Mouse (Mus musculus): ENCODE measurements around the gene Rorb.

Rorb gene

DNA sequence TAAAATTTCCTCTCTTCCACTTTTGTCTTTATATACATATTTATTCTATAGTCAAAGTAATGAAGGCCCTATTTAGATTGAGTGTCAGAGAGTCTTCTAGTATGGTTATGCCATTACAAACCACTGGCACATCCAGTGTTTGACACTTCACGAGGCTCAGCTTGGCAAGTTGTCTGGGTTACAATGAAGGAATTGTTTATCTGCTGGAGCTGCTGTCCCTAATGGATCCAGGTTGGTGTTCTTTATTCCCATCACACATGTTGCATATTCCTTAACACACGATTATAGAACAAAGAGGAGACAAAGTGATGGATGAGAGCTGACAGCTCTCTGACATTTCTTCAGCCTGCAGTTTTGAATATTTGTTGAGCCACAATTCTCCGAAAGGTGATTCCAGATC, 77.0 kb downstream of the Rorb start:
- no peak for DNase-seq (ENCODE audit: extremely low read depth, low read depth)

- no peak for DNase-seq (ENCODE audit: extremely low read depth, low read depth)
These were observed 105.9 kb downstream of the Rorb start for GRCm38 (mm10) chr19:19005144-19005543.

GRCm38 (mm10) chr19:19004023-19004656, 106.9 kb downstream of the Rorb start:
- no peak for DNase-seq (ENCODE audit: extremely low read depth, low read depth)

DNA sequence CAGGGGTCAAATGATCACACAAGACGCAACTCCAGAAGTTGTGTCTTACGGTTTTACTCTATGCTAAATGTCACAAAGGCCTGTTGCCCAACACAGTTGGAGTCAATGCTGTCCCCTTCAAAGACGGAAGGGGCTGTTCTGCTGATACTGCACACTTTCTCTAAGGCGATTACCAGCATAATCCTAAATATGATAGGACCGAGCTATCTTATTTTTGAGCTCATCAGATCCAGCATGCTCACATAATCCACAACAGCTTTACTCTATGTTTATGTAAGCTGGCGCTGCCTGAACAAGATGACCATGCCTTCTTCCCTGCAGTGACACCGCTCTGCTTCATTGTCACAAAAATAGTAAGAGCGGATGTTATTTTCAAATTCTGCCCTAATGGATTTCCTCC, 112.0 kb downstream of the Rorb start:
- DNase-seq (ENCODE audit: extremely low read depth, low read depth) = no peak

DNA sequence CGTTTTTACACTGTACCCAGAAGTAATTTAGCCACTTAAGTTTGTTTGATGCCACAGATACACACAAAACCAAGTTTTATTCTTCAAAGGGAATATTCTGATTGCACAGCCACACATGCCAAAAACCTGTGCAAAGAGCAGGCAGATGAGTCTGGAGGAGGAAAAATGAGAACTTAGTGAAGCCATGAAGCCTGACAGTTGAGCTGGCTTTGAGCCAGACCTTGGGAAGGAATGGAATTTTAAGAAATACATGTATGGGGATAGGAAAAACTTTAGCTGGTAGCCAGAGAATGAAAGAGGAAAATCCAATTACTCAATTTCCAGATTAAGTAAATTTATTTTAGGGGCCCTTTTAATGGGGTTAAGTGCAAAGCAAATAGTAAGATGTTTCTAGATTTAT, 113.3 kb downstream of the Rorb start:
- DNase-seq (ENCODE audit: extremely low read depth, low read depth) = no peak

GRCm38 (mm10) chr19:18979996-18980395, 131.0 kb downstream of the Rorb start:
- DNase-seq (ENCODE audit: extremely low read depth, low read depth) = no peak

DNA sequence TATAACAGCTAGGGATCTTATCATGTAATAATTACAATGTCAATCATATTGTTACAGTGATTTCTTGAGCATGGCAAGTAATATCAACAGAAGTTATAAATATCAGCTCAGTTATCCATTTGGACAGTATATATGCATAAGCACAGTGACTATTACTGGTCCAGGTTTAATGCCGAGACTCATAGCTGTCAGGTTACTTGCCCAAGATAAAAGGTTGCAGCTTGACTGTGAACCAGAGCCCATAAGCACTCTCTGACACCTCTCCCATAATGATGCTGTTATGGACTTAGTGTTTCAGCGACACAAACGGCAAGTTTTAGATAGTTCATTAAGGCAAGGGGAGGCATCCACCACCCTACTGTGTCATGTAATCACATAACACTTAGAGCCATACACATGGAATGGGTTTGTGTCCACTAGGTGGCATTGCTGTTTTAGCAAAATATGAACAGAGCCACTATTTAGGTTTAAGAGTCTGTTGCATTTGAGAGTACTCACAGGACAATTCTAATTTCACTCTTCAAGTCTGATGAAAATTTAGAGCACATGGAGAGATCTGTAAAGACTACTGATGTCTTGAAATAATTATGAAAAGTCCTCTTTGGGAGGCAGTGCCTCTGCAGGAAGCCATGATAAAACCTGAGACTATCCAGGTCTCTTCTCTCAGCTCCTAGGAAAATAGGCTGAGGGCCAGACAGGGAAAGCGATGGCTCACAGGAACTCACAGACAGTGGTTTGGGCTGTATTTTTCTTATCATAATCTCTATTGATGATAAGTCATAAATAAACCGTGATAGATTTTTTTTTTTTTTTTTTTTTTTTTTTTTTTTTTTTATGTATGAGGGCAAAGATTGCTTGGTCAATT, 136.0 kb downstream of the Rorb start:
- DNase-seq (ENCODE audit: extremely low read depth, low read depth) = peak; percentile 8

- DNase-seq (ENCODE audit: extremely low read depth, low read depth) = no peak
These were observed 141.6 kb downstream of the Rorb start for GRCm38 (mm10) chr19:18969386-18969785.

DNA sequence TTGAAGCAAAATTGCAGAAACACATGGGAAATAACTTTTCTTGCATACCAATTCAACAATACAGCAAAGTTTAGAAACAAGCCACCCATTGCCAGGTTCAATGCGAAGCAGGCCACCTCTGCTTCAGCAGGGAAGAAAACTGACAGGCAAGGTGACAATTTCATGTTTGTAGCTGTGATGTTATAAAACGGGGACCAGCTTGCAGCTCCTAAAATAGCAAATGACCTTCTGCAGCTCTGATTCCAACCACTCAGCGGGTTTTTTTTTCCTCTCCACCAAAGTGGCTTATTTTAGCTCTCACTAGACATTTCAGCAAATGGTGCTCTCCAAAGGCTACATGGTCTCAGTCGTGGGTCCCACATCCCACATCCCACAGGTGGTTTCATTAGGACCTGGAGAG, 143.7 kb downstream of the Rorb start:
- no peak for DNase-seq (ENCODE audit: extremely low read depth, low read depth)

DNA sequence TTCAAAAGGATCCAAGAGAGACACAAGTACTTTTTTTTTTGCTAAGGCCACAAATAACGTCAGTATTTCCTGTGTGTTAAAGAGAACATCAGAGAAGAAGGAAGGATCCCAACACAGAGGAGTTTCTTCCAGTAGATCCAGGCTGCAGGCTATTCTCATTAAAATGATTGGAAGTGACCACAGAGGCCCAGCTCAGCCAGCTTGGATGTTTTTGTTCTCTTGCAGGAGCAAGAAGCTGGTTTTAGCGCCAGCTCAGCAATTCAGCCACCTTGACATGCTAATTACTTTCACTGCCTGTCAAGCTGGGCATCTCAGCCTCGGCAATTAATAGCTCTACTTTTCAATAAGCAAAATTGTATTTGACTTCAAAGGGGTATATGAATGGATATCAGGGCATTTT, 151.1 kb downstream of the Rorb start:
- no peak for DNase-seq (ENCODE audit: extremely low read depth, low read depth)

- DNase-seq (ENCODE audit: extremely low read depth, low read depth) = no peak
These were observed 158.2 kb downstream of the Rorb start for GRCm38 (mm10) chr19:18952806-18953205.

DNA sequence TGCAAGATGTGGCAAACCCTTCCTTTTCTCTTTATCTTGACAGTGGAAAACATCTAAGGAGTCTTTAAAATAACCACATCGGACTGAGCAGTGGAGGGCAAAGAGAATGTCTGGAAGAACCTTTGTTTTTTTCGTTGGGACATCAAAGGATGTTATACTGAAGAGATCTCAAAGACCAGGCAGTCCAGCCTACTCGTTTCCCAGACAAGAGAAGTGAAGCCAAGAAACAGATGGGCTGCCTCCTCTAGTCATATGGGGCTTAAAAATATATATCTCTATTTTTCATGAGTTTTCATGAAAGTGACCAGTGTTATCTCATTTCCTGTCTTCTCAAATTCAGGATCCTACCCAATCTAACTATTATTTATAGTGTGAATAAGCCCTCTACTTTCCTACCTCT, 163.8 kb downstream of the Rorb start:
- DNase-seq (ENCODE audit: extremely low read depth, low read depth) = no peak

DNA sequence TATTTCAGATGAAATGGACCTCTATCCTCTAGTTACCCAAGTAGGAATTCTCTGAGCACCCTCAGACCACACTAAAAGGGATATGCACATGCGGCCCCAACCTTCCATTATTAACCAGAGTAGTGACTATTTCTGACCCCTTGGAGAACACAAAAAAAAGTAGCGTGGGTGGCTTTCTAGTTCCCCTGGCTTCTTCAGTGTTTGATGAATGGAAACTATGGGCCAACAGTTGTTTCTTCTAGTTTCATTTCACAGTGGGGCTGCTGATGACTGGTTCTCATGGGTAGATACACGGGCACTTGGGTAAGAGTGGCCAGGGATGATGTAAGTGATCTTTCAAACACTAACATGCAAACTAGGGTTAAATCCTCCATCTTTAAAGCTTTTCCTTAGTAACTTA, 165.7 kb downstream of the Rorb start:
- DNase-seq (ENCODE audit: extremely low read depth, low read depth) = no peak

- no peak for DNase-seq (ENCODE audit: extremely low read depth, low read depth)
These were observed 169.6 kb downstream of the Rorb start for GRCm38 (mm10) chr19:18941391-18941790.

DNA sequence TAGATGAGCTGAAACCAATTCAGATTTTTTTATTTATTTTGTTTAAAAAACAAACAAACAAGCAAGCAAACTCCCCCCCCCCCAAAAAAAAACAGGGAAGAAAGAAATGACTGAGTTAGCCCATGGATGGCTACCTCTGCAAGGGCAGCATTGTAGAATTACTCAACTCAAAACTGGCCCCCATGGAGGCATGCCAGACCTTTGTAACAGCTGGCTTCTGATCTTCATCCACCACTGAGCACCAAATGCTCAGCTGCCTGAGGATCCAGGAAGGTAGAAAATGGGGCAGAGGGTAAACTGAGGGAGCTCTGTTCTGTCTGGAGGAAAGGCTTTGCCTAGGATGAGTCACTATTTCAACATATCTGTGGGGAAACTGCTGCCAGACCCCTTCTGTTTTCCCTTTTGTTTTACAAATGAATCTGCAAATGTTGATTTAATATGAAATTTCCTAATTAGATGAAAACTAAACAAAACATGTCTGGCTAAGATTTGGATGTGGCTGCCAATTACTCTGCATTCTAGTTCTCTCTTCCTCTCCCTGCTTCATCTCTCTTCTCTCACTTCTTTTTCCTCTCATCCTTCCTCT, 199.1 kb downstream of the Rorb start:
- no peak for DNase-seq (ENCODE audit: extremely low read depth, low read depth)

DNA sequence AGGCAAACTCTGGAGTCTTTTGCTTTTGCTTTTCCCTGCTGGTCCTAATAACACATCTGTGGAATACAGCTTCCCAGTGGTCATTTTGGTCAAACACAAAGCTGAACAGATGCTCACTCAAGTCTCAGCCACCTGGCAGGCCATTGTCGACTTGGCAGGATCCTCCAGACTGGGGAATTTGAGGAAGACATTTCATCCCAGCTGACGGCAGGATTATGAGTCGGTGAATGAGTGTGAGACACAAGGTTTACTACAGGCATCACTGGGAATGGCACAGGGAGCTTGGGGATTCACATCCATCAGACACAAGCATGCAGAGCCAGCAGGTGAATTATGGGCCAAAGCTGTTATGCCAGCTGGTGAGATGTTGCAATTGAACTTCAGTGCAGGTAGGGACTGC, 201.4 kb downstream of the Rorb start:
- DNase-seq (ENCODE audit: extremely low read depth, low read depth) = no peak

DNA sequence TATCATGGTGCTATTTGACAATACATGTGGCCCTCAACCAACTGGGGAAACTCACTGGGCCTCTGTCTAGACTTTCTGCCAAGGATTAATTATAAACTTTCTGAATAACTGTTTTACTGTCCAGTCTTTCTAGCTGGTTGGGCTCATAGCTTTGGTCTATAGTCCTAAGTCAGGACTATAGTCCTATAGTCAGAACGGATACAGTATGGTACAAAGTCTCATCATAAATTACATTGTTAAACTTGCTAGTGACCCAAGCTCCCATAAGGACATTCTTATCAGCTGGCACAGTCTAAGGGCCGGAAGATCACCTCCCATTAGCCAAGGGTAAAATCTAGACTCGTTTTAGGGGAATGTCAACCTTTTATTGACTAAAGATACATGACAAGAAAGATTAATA, 205.5 kb downstream of the Rorb start:
- no peak for DNase-seq (ENCODE audit: extremely low read depth, low read depth)

- no peak for DNase-seq (ENCODE audit: extremely low read depth, low read depth)
These were observed 208.3 kb downstream of the Rorb start for GRCm38 (mm10) chr19:18902694-18903067.

DNA sequence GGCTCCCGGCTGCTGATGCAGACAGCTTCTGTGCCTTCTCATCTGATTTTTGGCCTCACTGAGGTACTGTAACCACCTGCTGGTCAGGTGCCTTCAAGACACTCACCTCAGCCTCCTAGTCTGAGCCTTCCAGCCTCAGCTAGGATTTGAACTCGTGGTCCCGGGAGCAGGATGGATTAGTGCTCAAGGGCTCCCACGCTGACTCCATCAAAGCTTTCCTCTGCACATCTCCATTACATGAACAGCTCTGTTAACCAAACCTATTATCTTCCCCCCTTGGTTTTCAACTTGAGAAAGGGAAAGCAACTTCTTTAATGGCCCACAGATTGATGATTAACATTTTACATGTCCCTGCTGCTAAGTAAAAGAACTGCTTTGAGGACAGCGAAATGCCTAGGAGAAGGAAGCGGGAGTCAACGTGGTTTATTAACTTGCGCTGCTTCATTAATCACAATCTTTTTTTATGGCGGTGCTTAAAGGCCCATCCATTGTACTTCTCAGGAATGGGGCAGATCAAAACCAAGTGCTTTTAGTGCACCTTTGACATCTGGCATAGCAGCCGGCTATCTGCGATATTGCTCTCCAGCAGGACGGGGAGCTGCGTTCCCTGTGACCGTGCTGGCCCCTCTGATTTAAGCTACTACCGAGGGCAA, 208.8 kb downstream of the Rorb start:
- DNase-seq (ENCODE audit: extremely low read depth, low read depth) = no peak

DNA sequence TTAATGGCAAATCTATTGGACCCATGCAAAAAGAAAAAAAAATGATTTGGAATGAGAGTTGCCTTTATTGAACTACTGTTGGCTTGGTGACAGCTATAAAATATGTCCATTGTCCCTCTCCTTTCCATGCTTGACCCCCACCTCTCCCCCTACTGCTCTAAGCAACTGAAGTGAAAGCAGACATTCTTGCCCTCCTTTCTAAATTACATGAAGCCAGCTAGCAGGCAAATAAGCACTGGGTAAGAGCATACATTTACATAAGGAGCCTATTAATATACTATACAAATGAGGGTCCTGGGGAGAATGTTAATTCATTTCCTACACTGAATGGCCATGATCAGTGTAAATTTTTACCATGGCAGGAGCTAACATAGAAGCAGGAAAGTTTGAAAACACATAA, 212.8 kb downstream of the Rorb start:
- no peak for DNase-seq (ENCODE audit: extremely low read depth, low read depth)

- DNase-seq (ENCODE audit: extremely low read depth, low read depth) = no peak
These were observed 220.8 kb downstream of the Rorb start for GRCm38 (mm10) chr19:18890216-18890615.

- no peak for DNase-seq (ENCODE audit: extremely low read depth, low read depth)
These were observed 221.4 kb downstream of the Rorb start for GRCm38 (mm10) chr19:18889632-18890031.

All from MEL-GATA-1-ER (cell line).